Mouse (Mus musculus): ENCODE measurements around the gene Atpif1. TPM values are rescaled to one million over a fixed set of nuclear protein-coding genes. Genes with fewer than 3 reads are reported as not detected.
"Not testable (repeated sequence)": the region's sequence is repeated elsewhere in the genome, so short reads cannot be mapped to it uniquely, and the experiment has no call there.

The Atpif1 gene
- total RNA-seq, 2 experiments from 2014 or later: 415 to 443 TPM

DNA sequence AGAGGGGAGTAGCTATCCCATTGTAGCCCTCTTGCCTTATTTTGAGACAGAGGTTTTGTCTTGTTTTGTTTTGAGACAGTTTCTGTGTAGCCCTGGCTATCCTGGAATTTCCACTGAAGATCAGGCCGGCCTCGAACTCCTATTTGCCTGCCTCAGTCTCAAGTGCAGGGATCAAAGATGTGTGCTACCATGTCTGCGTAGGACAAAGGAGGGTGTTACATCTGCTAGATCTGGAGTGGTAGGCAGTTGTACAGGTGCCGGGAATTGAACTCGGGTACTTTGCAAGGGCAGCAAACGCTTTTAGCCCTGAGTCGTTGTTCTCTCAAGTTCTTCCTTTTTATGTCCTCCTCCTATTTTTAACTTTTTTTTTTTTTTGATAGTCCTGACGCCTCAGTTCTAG lies 42.4 kb downstream of the Atpif1 start:
- DNase-seq: no peak

DNA sequence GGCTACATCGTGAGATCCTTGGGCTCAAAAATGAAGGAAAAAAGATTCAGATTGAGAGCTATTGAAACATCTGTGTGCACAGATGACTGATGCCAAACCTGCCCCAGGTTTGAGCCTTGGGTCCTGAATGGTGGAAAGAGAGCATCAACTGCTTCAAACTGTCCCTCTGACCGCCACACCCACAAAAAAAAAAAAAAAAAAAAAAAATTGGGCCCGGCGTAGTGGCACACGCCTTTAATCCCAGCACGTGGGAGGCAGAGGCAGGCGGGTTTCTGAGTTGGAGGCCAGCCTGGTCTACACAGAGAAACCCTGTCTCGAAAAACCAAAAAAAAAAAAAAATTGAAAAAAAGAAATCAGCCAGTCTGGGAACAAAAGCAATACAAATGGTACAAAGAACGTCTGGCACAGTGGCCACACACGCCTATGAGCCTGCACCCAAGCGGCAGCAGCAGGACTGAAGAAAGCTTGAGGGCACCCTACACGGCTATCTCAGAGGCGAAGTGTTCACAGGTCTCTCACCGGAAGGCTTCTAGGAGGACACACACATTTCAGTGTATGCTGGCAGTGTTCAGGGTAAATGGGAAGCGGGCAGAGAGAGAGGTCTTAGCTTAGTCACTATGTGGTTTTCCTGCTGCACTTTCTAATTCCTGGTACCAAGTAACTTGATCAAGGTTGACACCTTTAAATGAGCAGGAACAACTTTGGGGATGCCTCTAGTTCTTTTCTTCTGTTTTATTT lies 43.0 kb downstream of the Atpif1 start:
- no peak for DNase-seq

DNA sequence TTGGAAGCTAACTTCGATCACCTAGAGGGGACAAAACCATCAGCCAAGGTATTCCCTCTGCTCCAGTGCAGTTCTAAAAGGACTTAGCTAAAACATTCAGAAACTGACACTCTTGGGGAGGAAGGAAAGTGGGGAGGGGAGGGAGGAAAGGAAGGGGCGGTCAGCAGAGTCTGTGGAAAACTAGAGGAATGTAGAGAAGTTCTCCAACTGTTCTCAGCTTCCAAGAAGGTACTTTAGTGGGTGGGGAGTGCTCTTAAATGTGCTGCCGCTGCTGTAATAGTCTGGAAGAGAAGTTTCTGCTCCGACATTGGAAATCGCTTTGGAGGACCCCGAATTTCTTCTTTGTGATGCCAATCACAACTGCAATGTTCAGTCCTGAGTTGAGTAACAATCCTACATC lies 44.5 kb downstream of the Atpif1 start:
- DNase-seq: no peak

DNA sequence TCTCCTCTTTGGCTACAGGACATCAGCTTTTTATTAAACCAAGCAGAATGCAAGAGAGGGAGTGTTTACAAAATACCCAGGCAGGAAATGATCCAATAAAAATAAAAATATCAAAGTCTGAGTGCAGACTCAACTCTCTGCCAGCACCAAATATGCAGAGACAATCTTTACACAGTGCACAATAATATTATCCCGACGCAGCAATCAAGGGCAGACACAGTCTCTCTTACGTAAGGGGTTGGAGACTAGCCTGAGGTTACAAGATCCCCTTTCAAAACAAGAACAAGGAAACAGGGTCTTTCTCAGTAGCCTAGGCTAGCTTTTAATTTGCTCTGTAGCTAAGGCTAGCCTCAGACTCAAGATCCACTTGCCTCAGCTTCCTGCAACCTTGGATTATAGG lies 44.9 kb downstream of the Atpif1 start:
- DNase-seq: no peak

DNA sequence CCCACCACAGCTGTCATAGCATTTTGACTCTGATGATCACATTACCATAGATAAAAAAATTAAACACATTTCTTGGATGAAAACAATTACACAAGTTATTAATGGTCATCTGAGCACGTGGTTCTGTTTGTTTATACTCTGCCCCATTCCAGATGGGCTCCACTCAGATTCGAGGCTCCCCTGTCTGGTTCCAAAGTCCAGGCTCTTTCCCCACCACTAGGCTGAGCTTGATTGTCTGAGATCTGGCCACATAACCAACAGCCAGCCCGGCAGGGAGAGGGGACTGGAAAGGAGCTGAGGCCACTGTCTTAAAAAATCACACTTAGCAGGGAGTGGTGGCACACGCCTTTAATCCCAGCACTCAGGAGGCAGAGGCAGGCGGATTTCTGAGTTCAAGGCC lies 48.6 kb downstream of the Atpif1 start:
- DNase-seq: no peak

DNA sequence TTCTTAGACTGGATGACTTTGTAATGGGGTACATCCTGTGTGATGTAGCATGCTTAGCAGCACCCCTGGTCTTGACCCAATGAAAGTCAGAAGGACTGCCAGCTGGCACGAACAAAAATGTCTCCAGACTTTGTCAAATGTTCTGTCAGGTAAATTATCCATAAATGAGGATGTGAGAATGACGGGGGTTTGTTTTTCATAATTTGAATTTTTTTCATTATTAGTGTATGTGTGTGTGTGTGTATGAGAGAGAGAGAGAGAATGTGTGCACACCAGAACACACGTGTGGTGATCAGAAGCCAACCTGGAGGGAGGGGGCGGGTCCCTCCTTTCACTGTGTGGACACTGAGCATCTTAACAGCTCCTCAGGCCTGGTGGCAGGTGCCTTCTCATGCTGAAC lies 49.2 kb downstream of the Atpif1 start:
- DNase-seq: no peak

DNA sequence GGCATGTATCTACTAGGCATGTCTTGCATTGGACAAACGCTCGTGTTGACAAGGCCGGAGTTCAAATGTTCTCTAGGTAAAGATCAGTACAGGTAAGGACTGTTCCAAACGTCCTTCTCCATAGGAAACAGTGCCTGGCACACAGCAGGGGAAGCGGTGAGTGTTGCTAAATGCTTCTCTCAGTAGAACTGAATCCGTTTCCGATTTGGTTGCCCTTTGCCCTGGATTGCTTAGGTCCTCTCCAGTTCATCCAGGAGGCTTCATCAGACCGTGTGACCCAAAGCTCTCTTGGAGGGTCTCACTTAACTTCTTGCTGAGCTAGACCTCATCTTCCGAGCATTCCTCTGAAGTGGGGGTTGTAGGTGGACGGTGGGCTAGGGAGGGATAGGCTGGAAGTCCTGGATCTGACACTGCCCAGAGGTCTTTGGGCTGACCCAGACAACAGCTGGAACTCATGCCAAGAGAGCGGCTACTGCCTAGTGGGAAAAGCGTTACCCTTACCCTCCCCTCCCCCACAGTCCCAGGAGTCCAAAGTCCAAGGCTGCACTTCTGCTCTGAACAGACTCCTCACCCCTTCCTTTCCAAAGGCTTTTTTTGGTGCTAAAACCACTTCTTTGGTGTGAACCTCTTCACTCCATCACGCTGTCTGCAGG lies 50.4 kb downstream of the Atpif1 start:
- no peak for DNase-seq

DNA sequence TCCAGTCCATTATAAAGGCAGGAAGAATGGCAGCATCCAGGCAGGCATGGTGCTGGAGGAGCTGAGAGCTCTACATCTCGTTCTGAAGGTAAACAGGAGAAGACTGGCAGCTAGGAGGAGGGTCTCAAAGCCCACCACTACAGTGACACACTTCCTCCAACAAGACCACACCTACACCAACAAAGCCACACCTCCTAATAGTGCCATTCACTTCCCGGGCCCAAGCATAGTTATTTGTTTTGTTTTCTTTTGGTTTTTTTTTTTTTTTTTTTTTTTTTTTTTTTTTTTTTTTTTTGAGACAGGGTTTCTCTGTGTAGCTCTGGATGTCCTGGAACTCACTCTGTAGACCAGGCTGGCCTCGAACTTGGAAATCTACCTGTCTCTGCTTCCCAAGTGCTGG lies 51.4 kb downstream of the Atpif1 start:
- DNase-seq: not testable (repeated sequence)

Other genes starting within 250 kb of the Atpif1 start
- 1 to 10 TPM; 1.2 to 2.6 TPM for gene Rab42, start 230.3 kb downstream of the Atpif1 start, total RNA-seq (2021)
- 10 to 100 TPM; 18.6 to 19.6 TPM for gene Trnau1ap, start 204.1 kb downstream of the Atpif1 start, total RNA-seq (2021)
- gene Rcc1, start 180.1 kb downstream of the Atpif1 start, total RNA-seq (2021): 10 to 100 TPM; 11.9 to 13.4 TPM
- 10 to 100 TPM in 1 of 2 experiments, 1 to 10 TPM in 1; 8.3 to 12.8 TPM for gene Phactr4, start 111.2 kb downstream of the Atpif1 start, total RNA-seq (2021)
- gene Med18, start 69.7 kb downstream of the Atpif1 start, total RNA-seq (2021): 10 to 100 TPM in 1 of 2 experiments, 1 to 10 TPM in 1; 8.8 to 10.4 TPM
- 10 to 100 TPM; 12.8 to 13.5 TPM for gene Sesn2, start 23.2 kb downstream of the Atpif1 start, total RNA-seq (2021)
- 10 to 100 TPM; 77.9 to 86.7 TPM for gene Dnajc8, start 1.9 kb upstream of the Atpif1 start, total RNA-seq (2021)
- gene Ptafr, start 30.4 kb upstream of the Atpif1 start, total RNA-seq (2021): 1 to 10 TPM; 1.2 TPM
- gene Eya3, start 105.3 kb upstream of the Atpif1 start, total RNA-seq (2021): 10 to 100 TPM; 24.2 to 24.3 TPM
- 1 to 10 TPM; 2.3 to 5.5 TPM for gene Xkr8, start 198.9 kb upstream of the Atpif1 start, total RNA-seq (2021)
- 1 to 10 TPM; 3.1 to 3.6 TPM for gene Smpdl3b, start 223.6 kb upstream of the Atpif1 start, total RNA-seq (2021)
- 10 to 100 TPM; 12.8 to 13.5 TPM for gene Rpa2, start 234.7 kb upstream of the Atpif1 start, total RNA-seq (2021)

All from layer of hippocampus, postnatal 36 days (tissue).